Mouse (Mus musculus) thymus, adult 2 months (tissue): Measurements from ENCODE around the gene Tmem200a.

Experiments
- CTCF ChIP-seq: fragments of 200-500 bp; IDR thresholded peaks from 2 replicates; pipeline ENCODE4 v1.5.1; 2012; ENCODE audit warnings: mild to moderate bottlenecking, control low read depth, low read length, moderate library complexity, borderline replicate concordance; ENCODE audit not compliant: control insufficient read depth, poor library complexity, insufficient read depth; ENCODE audit errors: extremely low read depth
- POLR2A ChIP-seq: fragments of 200-500 bp; IDR thresholded peaks from 2 replicates; pipeline ENCODE4 v1.6.1; 2012; ENCODE audit warnings: mild to moderate bottlenecking, low read length, control low read depth, moderate library complexity; ENCODE audit not compliant: control insufficient read depth, poor library complexity, insufficient read depth; ENCODE audit errors: extremely low read depth

DNA sequence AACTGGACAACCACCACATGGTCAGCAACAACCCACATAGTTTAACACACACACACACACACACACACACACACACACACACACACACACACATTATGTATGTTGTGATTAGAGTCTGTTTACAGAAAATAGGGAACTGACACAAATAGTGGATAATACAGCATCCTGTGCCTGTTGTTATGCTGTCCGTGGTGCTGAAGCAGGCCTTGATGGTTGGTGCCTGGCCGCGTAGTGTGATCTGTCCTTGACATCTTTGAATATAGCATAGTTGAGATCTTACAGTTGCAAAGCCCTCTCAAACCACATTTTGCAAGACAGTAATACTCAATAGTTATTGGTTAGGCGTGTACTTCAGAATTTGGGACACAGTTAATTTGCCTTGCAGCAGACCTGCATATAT is 3.2 kb upstream of the Tmem200a start:
- TF ChIP-seq POLR2A, result no peak
- TF ChIP-seq CTCF, result no peak
